Mouse (Mus musculus): ENCODE data around the gene Gclc.

GRCm38 (mm10) chr9:77759756-77760155, 5.4 kb downstream of the Gclc start:
- no peak for TF ChIP-seq CTCF (IDR thresholded peaks at IDR 0.05; ENCODE audit: borderline replicate concordance, extremely low read depth, insufficient read depth, insufficient read length)
- no peak for TF ChIP-seq POLR2A (IDR thresholded peaks at IDR 0.05; ENCODE audit: borderline replicate concordance, extremely low read depth, insufficient read depth, insufficient read length, poor library complexity, severe bottlenecking)

All from brain, embryonic 14.5 days (tissue).